Mouse (Mus musculus): Measurements from ENCODE around the gene Hoxa9.

- TF ChIP-seq CTCF (IDR thresholded peaks at IDR 0.05; ENCODE audit: low read depth) = no peak
- no peak for TF ChIP-seq EP300 (IDR thresholded peaks at IDR 0.05; ENCODE audit: low read depth)
Measured at GRCm38 (mm10) chr6:52216691-52217458, 14.0 kb downstream of the Hoxa9 start.

Data from heart, postnatal 0 days (tissue).